Mouse (Mus musculus) urinary bladder, postnatal 14 days (tissue): ENCODE data around the gene Agap2.
"Not testable (repeated sequence)": the region's sequence is repeated elsewhere in the genome, so short reads cannot be mapped to it uniquely, and the experiment has no call there.

ENCODE experiments used
- DNase-seq: peaks from one replicate; pipeline ENCODE4 v3.0.0; 2021; ENCODE audit warnings: low spot score

The Agap2 gene

DNA sequence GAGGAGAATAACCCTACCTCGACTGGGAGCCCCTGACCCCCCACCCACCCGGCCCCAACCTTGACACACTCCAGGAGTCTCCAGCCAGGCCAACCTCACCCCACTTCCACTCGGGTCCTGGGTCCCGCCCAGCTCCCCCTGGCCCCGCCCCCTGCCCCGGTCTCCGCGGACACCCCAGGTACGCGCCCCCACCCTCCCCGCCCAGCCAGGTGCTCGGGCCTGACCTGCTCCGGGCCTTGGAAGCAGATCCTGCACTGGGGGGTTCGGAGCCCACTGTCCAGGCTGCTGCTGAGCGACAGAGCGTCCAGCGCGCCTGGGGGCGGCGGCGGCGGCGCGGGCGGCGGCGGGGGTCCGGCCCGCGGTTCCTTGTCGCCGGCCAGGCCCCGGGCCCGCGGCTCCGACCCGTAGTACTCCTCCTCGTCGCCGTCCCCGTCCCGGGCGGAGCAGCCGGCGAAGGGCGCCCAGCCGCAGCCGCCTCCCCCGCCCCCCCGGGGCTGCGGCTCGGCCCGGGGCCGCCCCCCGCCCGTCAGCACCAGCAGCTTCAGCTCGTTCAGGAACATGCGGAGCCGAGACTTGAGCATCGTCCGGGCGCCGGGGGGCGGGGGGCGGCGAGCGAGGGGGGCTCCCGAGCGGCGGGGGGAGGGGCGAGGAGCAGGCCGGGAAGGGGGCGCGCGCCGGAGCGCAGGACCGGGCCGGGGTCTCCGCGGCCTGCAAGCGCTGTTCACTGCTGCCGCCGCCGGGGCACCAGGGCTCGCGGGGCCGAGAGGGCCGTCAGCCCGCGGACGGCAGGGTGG, 15.7 kb upstream of the Agap2 start:
- no peak for DNase-seq

DNA sequence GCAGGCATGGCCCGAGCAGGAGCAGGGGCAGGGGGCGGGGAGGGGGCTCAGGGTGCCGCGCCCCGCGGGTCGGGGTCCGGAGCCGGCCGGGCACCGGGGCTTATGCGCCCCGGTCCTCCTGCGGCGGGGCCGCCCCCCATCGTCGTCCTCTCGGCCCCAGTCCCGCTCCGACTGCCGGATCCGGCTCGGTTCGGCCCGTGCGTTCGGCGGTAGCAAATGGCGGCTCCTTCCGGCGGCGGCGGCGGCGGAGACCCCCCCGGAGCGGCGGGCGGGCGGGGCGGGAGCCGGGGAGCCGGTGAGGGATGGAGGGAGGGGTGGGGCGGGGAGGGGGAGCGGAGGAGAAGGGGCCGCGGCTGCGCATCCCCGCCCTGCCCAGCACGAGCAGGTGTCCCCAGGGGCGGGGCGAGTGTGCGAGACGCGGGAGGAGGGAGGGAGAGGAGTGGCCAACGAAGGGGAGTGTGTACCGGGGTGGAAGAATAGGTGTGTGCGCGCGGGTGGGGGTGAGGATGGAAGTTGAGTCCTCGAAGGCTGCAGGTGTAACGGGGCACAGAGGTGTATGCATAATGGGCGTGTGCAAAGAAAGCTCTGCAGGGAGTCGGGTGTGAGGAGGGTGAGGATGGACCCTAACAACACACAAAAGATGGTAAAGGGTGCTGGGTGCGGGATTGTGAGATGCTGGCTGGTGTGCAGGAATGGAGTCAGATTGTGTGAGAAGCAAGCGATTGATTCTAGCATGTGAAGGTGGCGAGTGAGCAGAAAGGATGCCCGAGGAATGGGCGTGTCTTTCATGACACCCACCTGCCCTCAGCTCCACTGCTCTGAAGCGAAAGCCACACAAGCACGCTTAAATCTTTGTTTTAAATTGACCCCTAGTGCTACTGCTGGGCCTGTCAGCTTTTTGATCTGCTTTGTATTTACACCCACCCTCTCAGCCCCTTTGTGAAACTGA, 14.8 kb upstream of the Agap2 start, which contains the start of gene March9:
Gene March9 (minus strand): TSS at position 217 of the 949 bp plus-strand sequence.
- DNase-seq = peak; percentile 77

DNA sequence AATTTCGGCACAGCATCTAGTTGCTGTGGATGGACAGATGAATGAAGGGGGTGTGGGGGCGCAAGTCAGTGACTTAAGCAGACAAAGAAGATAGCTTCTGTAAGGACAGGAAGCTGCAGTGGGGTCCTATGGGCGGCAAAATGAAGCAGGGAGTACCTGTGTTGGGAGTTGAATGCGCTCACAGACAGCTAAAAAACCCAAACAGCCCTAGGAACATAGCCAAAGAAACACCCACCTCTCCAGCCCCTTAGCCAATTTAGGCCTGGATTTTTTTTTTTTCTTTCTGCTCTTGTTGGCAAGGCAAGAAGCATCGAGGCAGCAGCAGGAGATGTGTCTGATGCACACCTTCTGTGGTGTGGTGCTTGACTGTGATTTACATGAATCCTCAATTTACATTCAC, 14.0 kb upstream of the Agap2 start:
- DNase-seq = no peak

DNA sequence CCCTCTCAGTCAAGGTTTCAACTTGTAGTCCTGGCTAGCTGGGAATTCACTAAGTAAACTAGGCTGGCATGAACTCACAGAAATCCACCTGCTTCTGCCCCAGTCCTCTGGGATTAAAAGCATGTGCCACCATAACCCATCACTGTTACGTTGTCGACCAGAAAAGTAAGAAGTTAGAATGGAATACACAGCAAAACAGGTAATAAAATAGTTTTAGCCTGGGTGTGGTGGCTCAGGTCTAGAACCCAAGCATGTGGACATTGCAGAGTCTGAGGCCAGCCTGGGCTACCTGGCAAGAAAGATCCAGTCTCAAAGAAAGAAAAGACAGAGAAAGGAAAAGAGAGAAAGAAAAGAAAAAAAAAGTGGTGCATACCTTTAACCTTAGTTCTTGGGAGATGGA, 13.6 kb upstream of the Agap2 start:
- DNase-seq = no peak

DNA sequence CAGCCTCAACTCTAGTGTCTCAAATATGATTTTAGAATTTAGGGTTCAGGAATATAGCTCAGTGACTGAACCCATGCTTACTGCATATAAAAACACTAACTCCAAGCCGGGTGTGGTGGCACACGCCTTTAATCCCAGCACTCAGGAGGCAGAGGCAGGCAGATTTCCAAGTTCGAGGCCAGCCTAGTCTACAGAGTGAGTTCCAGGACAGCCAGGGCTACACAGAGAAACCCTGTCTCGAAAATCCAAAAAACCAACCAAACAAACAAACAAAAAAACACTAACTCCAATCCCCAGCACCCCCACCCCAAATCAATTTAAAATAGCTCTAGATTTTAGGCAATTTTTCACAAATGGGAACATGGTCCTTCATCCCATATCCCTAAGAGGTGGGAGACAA, 13.0 kb upstream of the Agap2 start:
- not testable (repeated sequence) for DNase-seq

DNA sequence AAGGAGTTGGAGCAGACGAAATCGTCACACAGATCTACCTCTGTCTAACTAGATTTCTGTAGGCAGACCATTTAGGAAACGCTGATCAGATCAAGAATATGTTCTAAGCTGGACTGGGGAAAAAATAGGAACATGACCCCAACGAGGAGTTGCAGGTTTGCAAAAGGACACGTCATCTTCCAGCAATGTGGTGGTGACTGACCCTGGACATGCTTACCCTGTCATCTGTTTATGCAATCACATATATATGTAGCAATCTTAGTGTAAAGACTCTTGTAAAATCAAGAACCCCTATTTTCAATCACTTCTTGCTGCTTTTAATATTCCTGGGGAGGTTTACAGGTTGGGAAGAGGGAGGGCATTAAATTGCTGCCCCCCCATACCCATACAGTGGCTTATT, 12.6 kb upstream of the Agap2 start:
- DNase-seq = no peak

DNA sequence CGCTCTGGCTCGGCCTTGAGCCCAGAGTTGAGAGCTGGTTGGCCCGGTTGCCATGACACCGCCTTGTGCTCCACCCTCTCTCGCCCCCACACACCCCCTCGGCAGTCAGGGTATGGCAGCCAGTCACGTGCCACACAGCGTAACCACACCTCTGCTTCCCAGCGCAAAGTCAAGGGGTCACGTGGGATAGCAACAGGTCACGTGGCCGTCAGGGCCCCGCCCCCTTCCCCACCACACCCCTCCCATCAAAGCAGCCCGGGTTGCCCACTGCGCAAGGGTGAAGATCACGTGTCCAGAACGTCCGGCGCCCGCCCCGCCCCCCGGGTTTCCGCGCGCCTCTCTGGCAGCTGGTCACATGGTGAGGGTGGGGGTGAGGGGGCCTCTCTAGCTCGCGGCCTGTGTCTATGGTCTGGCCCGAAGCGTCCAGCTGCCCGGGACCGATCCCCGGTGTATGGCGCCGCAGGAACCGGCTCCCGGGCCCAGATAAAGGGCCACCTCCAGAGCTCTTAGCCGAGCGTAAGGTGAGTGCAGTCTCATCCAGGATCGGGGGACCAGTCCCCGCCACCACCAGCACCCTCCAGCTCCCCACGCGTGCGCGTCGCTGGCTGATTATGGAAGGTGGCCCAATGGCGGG, 11.7 kb upstream of the Agap2 start, which contains the start of gene Cdk4:
Gene Cdk4 (plus strand): TSS at position 296 of the 634 bp plus-strand sequence.
- DNase-seq = peak; percentile 98

DNA sequence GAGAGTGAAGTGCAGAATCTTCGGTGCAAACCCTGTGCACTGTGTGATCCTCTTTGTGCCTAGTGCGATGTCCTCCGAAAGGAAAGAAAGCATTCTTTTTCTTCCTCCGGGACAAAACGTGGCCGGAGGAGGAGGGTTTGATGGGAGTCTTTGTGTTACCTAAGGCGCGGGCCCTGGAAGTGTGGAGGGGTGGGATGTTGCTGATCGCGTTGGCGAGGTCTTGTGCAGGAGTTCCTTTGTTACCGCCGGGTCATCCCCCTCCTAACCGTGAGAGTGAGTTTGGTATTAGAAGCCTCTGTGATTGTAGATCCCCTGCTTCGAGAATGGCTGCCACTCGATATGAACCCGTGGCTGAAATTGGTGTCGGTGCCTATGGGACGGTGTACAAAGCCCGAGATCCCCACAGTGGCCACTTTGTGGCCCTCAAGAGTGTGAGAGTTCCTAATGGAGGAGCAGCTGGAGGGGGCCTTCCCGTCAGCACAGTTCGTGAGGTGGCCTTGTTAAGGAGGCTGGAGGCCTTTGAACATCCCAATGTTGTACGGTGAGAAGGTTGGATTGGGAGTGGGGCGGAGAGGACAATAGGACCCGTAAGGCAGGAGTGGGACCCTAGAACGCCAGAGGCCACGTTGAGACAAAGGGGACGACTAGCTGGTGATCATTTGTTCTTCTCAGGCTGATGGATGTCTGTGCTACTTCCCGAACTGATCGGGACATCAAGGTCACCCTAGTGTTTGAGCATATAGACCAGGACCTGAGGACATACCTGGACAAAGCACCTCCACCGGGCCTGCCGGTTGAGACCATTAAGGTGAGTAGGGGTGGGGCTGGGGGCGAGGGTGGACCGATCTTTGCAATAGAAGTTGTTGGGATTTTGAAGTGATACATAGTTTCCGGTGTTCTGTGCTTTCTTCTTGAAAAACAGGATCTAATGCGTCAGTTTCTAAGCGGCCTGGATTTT, 10.9 kb upstream of the Agap2 start:
- DNase-seq = no peak

DNA sequence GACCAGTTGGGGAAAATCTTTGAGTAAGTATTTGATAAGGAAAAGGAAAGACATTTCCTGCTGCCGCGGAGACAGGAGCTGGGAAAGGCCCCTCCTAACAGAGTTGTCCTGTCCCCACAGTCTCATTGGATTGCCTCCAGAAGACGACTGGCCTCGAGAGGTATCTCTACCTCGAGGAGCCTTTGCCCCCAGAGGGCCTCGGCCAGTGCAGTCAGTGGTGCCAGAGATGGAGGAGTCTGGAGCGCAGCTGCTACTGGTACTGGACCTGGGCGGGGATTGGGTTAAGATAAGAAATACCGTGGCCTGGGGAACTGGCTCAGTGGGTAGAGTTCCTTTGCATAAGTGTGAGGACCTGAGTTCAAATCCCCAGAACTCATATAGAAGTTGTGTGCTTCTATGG, 9.1 kb upstream of the Agap2 start:
- DNase-seq = no peak

DNA sequence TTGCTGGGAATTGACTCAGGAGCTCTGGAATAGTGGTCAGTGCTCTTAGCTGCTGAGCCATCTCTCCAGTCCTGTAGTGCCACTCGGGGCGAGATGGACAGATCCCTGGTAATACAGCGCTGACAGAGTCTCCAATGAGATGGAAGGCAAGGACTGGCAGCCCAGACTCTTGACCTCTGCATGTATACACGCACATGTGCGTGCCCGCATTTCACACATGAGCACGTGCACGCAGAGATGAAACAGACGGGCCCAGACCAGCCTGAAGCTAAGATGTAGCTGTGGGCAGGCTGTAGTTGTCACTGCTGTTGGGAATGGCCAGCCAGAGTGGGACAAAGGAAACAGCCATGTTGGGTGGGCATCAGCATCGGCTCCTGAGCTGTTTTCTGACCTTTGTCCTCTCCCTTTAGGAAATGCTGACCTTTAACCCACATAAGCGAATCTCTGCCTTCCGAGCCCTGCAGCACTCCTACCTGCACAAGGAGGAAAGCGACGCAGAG, 8.5 kb upstream of the Agap2 start:
- DNase-seq = no peak

DNA sequence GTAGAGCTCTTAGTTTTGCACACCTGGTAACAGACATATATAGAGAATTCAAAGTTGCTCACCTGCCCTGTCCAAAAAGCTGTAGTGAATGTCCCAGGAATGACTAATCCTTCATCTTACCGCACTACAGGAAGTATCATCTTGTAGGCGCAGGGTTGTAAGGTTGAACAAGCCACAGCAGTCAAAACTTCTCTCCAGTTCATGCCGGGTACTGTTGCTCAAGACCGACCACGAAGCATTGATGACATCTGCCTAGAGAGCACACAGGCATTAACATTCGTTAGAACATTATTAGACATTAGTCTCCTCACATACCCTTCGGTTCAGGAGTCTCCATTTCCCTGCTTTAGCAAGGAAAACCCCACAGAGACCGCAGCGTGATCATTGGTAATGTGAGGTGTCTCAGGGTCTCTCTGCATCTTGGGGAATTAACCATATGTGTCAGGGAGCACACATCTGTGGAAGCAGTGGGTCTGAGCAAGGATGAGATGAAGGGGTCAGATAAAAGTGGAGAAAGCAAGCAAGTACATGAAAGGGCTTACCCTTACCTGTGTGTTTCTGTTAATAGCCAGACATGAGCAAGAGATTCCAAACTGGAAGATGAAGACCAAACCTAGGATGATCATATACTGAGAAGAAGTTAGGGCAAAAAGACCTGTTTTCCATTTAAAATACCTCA, 6.6 kb upstream of the Agap2 start:
- no peak for DNase-seq

DNA sequence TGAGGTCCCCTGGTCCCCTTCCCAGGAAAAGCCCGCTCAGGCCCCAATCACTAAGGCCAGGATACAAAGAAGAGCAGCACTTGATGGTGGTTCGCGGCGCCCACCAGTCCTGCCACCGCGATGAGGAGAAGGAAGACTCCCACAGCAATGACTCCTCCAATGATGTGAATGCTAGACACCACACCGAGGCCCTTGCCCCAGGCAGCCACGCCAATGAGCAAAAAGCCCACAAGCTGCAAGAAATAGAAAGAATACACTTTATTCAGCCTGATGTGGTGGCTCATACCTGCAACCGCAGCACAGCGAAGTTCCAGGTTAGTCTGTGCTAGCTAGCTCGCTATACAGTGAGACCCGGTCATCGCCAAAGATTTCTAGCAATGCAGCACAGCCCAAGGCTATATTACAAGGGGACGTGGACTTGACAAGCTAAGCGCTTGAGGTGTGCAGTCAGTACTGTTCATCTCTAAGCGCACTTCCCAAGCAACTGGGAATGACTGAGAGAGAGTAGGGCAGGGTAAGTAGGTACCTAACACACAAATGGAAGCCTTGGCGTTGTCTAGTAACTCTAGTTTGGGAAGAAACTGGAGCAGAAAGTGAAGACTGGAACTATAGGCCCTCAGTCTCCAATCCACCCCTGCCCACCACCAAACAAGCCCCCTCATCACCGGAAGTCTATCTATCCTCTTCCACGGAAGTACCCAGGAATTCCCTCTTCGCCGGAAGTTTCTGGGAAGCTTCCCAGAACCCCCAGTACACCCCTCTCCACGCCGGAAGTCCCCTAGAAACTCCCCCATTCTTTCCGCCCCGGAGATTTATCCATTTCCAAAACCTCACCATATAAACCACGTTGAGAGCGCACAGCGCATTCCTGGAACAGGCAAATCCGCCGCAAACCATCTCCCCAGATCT, 5.5 kb upstream of the Agap2 start:
- no peak for DNase-seq

DNA sequence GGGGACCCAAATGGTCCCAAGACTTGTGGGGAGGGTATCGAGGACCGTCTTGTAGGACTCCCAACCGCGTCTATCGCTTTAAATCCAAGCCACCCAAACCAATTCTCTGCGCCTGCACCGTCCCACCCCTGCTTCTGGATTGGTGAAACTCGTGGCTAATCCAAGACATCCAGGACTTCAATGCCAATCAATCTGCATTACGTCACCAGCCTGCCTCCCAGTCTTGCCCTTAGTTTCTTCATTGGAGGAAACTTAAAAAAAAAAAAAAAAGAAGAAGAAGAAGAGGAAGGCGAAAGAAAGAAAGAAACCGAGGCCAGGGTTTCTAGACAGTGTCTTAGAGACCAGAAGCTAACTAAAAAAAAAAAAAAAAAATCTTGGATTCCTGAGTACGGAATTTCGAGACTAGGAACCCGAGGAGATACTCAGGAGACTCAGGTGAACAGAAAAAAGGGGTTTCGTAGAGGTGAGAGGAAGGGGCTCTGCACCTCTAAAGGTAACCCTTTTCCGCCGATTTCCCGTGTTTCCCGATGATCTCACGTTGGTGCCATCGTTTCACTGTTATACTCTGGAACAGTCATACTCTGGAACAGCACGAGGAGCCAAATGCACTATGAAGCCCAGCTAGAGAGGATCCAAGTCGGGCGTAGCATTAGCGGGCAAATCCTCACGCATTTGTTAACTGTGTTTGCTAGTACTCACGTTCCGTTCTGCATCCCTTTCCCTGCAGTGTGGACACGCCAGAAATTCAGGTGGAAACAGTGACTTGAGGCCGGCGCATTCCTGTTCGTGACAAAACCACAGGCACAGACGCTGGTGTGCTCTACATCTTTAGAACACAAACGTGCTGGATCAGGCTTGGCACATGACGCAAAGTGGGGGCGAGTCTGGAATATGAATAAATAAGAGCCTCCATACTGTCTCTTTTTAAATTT, 4.6 kb upstream of the Agap2 start, which contains the start of gene Tspan31:
Gene Tspan31 (minus strand): TSS at position 75 of the 932 bp plus-strand sequence.
- DNase-seq = peak; percentile 91

DNA sequence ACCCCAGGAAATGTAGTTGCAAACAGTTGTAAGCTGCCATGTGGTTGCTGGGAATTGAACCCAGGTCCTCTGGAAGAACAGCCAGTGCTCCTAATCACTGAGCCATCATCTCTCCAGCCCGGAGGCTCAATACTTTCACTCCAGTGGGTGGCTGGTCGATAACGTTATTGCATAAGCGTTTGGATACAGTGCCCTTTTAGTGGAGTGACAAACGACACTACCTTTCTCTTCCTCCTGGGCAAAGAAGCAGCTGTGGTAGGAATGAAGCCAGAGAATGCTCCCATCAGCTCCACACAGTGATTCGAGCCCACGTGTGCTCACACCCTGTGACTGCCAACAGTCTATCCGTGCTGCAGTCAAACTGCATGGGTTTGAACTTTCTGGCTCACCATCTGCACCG, 3.9 kb upstream of the Agap2 start:
- DNase-seq = no peak

DNA sequence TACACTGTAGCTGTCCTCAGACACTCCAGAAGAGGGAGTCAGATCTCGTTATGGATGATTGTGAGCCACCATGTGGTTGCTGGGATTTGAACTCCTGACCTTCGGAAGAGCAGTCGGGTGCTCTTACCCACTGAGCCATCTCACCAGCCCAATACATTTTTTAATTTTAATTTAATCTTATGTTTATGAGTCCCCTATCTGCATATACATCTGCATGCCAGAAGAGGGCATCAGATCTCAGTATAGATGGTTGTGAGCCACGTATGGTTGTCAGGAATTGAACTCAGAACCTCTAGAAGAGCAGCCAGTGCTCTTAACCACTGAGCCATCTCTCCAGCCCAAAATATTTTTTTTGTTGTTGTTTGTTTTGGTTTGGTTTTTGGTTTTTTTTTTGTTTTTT, 2.8 kb upstream of the Agap2 start:
- not testable (repeated sequence) for DNase-seq

DNA sequence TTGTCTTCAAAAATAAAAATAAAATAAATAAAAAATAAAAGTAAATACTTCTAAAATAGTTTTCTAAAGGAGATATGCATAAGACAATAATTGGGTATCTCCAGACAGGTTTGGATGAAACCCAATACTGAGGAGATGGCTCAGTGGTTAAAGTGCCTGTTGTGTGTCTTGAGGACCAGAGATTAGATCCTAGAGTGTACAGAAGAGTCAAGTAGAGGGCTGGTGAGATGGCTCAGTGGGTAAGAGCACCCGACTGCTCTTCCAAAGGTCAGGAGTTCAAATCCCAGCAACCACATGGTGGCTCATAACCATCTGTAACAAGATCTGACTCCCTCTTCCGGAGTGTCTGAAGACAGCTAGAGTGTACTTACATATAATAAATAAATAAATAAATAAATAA, 2.1 kb upstream of the Agap2 start:
- not testable (repeated sequence) for DNase-seq

DNA sequence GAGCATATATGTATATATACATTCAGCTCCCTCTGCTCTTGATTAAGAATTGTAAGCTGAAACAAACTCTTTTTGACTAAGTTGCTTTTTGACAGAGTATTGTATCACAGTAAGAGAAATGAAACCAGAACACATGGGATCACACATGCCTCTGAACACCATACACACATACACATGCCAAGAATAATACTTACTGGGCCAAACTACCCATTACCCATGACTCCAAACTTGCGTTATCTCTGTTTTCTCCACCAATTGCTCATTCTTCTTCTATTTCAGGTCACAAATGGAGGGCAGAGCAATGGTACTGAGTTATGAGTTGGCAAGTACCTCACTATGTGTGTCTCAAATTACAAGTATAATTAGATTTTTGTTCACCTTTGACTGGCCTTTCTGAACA, 1.1 kb upstream of the Agap2 start:
- DNase-seq = no peak

DNA sequence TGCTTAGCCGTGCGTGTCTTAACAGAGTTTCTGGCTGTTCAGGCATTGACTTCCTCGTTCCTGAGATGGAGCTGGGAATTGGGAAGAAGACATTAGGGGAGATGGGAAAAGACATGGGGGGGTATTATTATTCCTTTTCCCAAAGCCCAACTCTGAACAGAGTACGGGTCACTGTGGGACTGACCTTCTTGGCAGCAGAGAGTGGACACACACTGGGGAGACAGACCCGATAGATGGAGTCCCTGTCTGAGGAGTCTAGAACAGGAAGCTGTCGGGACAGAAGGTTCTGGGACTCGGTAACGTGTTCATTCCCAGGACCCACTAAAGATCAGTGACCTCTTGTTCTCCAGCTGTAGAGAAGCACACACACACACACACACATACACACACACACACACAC, 567 bp downstream of the Agap2 start:
- no peak for DNase-seq
